12 mouse cellular contexts compared by ENCODE assay signal in genomic region chr14:55510125-55510731, GRCm38 (mm10). TPM values are rescaled to one million over a fixed set of nuclear protein-coding genes. Genes with fewer than 3 reads are reported as not detected.
DNase-seq lines count a peak whose midpoint lies in the region; ATAC-seq and TF ChIP-seq lines count a peak whose summit lies in the region.
"Had no signal": no experiment of that assay in that cellular context is flagged by ENCODE, and none has a peak within 500 bp of the region (broad histone marks: within the 10 kb centered on the region; RNA-seq: fewer than 3 reads in every experiment).

TSS of gene Cpne6 (plus strand) at chr14:55510445.

- peaks cover 6 to 9% of the 10 kb centered on the region in 2 experiments; a peak in 3 of 4 replicates for H3K4me1 ChIP-seq in heart, embryonic 14.5 days (ENCODE audit: control insufficient read depth in 2 of 2, insufficient read depth in 2 of 2, low read length in 2 of 2)
- no peaks in the 10 kb centered on the region for H3K4me1 ChIP-seq in forebrain, embryonic 14.5 days (ENCODE audit: control insufficient read depth, insufficient read depth, low read length)
- 0 out of 2 replicates have a peak, but pooled peaks cover 4% of the 10 kb centered on the region for H3K4me1 ChIP-seq in midbrain, postnatal 0 days (ENCODE audit: insufficient read depth, low read length)

- H3K36me3 ChIP-seq in heart, embryonic 14.5 days (ENCODE audit: control insufficient read depth, insufficient read depth, low read length) = no peaks in the 10 kb centered on the region
- peaks cover 15% of the 10 kb centered on the region; the same call in 1 of the 2 replicates for H3K36me3 ChIP-seq in forebrain, embryonic 14.5 days (ENCODE audit: control insufficient read depth, insufficient read depth, low read length)
- peaks cover 3% of the 10 kb centered on the region; the same call in 1 of the 2 replicates for H3K36me3 ChIP-seq in midbrain, postnatal 0 days (ENCODE audit: insufficient read depth, low read length)

- no peak for DNase-seq in heart, postnatal 25 days (ENCODE audit: low spot score)
- no peak for DNase-seq in forebrain, embryonic 14.5 days (ENCODE audit: low spot score)
- DNase-seq in layer of hippocampus, adult 2 months (ENCODE audit: low spot score in 2 of 2) = peak; percentile 68 to 77
- no peak for DNase-seq in midbrain, postnatal 0 days (ENCODE audit: low spot score)
- no peak for DNase-seq in testis, postnatal 14 days (ENCODE audit: low spot score)
- no peak for DNase-seq in gastrocnemius, postnatal 10 days
- no peak for DNase-seq in lung, postnatal 10 days
- DNase-seq: cerebellum, postnatal 25 days; gastrocnemius, postnatal 14 days had no signal

- H3K27me3 ChIP-seq in heart, embryonic 14.5 days (ENCODE audit: control insufficient read depth, insufficient read depth, low read length) = peaks cover 23% of the 10 kb centered on the region
- H3K27me3 ChIP-seq in forebrain, embryonic 14.5 days (replicated peaks; ENCODE audit: control insufficient read depth, insufficient read depth, low read length) = no peaks in the 10 kb centered on the region
- H3K27me3 ChIP-seq in midbrain, postnatal 0 days (ENCODE audit: insufficient read depth, low read length) = no peaks in the 10 kb centered on the region

- no peaks in the 10 kb centered on the region for H3K9me3 ChIP-seq in heart, embryonic 14.5 days (ENCODE audit: control insufficient read depth, low read length)
- no peaks in the 10 kb centered on the region for H3K9me3 ChIP-seq in forebrain, embryonic 14.5 days (replicated peaks; ENCODE audit: control insufficient read depth, low read length)
- no peaks in the 10 kb centered on the region for H3K9me3 ChIP-seq in midbrain, postnatal 0 days (ENCODE audit: low read length)

- H3K9ac ChIP-seq in heart, embryonic 14.5 days (ENCODE audit: low read length) = no peak within 1 kb of the TSS
- H3K9ac ChIP-seq in forebrain, embryonic 14.5 days (ENCODE audit: low read length) = no peak within 1 kb of the TSS
- H3K9ac ChIP-seq in midbrain, postnatal 0 days (replicated peaks; ENCODE audit: low read length, poor library complexity, severe bottlenecking) = 0 out of 2 replicates have a peak within 1 kb of the TSS, but pooled peaks have one; percentile 1

- peak within 1 kb of the TSS; percentile 27 for H3K4me2 ChIP-seq in heart, embryonic 14.5 days (ENCODE audit: low read length)
- no peak within 1 kb of the TSS for H3K4me2 ChIP-seq in forebrain, embryonic 14.5 days (ENCODE audit: low read length)
- peak within 1 kb of the TSS; percentile 29 for H3K4me2 ChIP-seq in midbrain, postnatal 0 days (ENCODE audit: low read depth, low read length, poor library complexity, severe bottlenecking)

- no peak within 1 kb of the TSS for H3K4me3 ChIP-seq in heart, embryonic 14.5 days (ENCODE audit: control insufficient read depth in 1 of 2, insufficient read depth in 1 of 2, low read depth in 1 of 2, low read length in 2 of 2)
- H3K4me3 ChIP-seq in forebrain, embryonic 14.5 days (ENCODE audit: low read depth, low read length) = no peak within 1 kb of the TSS
- H3K4me3 ChIP-seq in layer of hippocampus, adult 2 months = peak within 1 kb of the TSS; percentile 78
- no peak within 1 kb of the TSS for H3K4me3 ChIP-seq in midbrain, postnatal 0 days (ENCODE audit: low read depth, low read length)

- H3K27ac ChIP-seq in heart, embryonic 14.5 days (replicated peaks in 1 of 2; ENCODE audit: control insufficient read depth in 1 of 2, insufficient read depth in 1 of 2, low read depth in 2 of 2, low read length in 2 of 2) = no peak within 1 kb of the TSS
- no peak within 1 kb of the TSS for H3K27ac ChIP-seq in forebrain, embryonic 14.5 days (ENCODE audit: low read depth, low read length)
- H3K27ac ChIP-seq in layer of hippocampus, adult 2 months = peak within 1 kb of the TSS; percentile 100
- no peak within 1 kb of the TSS for H3K27ac ChIP-seq in midbrain, postnatal 0 days (ENCODE audit: low read depth, low read length)

- intact Hi-C loops in heart, postnatal 25 days (cut with DNase I) = no loop called here

- ATAC-seq in heart, embryonic 14.5 days (ENCODE audit: insufficient number of reproducible peaks, insufficient read depth, low FRiP score, low read depth) = no peak
- 0 out of 2 replicates have a peak, but pooled peaks have one; percentile 25 for ATAC-seq in forebrain, embryonic 14.5 days
- ATAC-seq in midbrain, postnatal 0 days (ENCODE audit: low FRiP score) = peak; percentile 25; the same call in 1 of the 2 replicates

- 56% methylated on average over 22 of the region's 22 CpGs for WGBS in heart, embryonic 14.5 days
- WGBS in forebrain, embryonic 14.5 days = 72% methylated on average over 22 of the region's 22 CpGs
- 73% methylated on average over 18 of the region's 22 CpGs for WGBS in midbrain, postnatal 0 days

- TF ChIP-seq CTCF in layer of hippocampus, adult 2 months (conservative IDR thresholded peaks at IDR 0.05) = no peak
- TF ChIP-seq CTCF in midbrain, postnatal 0 days (IDR thresholded peaks at IDR 0.05) = no peak

RNA-seq across cellular contexts. Expression of gene Cpne6, which starts in this region (rescaled TPM):
- polyA plus RNA-seq in heart, embryonic 14.5 days (2014; fragmentation: Nextera tagmentation; extraction: Ambion mirVana) = 0.12 and 0.36 TPM in 2 replicates
- total RNA-seq in heart, postnatal 25 days (2021) = not detected
- 4.5 and 7.4 TPM in 2 replicates for polyA plus RNA-seq in forebrain, embryonic 14.5 days (2014; fragmentation: Nextera tagmentation; extraction: Ambion mirVana)
- total RNA-seq in layer of hippocampus, adult 2 months (2021) = 100 to 1,000 TPM; 723 to 730 TPM
- total RNA-seq in midbrain, postnatal 0 days (2014; rRNA removed) = 9.4 and 14.7 TPM in 2 replicates
- 12.3 and 15.0 TPM in 2 replicates for polyA plus RNA-seq in midbrain, postnatal 0 days (2015; fragmentation: Nextera tagmentation; extraction: Ambion mirVana)
- total RNA-seq in gastrocnemius, postnatal 10 days (2021) = under 1 TPM in 1 of 2 experiments, not detected in 1; 0.14 TPM
- total RNA-seq: CH12.LX had no signal
- polyA plus RNA-seq: spleen, adult 2 months had no signal

Comparison
In these comparisons a context has a peak if more than half of its experiments do, and no peak if none do; other contexts are left out.
1. RNA of gene Cpne6 (total RNA-seq): 723 to 730 TPM in layer of hippocampus, adult 2 months; 9.4 to 14.7 TPM in midbrain, postnatal 0 days, 0.14 TPM in gastrocnemius, postnatal 10 days and not detected in heart, postnatal 25 days; every median in the first group is over 10 times any median in the second.
2. DNase-seq: peak in layer of hippocampus, adult 2 months (2 of 2); none in heart, postnatal 25 days (single experiment), forebrain, embryonic 14.5 days (single experiment), midbrain, postnatal 0 days (single experiment), testis, postnatal 14 days (single experiment), gastrocnemius, postnatal 10 days (single experiment) and lung, postnatal 10 days (single experiment).